Mouse (Mus musculus) midbrain, embryonic 12.5 days (tissue): ENCODE measurements at regions not wholly inside any gene's neighbourhood (a gene's known extent, or its start where the extent isn't known, plus 50 kb on each side); places are given as distances from the start of the nearest gene placed in this dataset.

Experiments
- ATAC-seq: fragments of 200-750 bp; cut with Nextera tagmentation; 2 replicates; pipeline ENCODE4 v1.8.0; 2017; ENCODE audit warnings: low read depth, moderate TSS enrichment, moderate library complexity; ENCODE audit not compliant: low FRiP score
- H3K27ac ChIP-seq: fragments of 300-500 bp; sonication (generic); replicated peaks from 2 replicates; pipeline ENCODE4 v1.5.1; 2016; ENCODE audit warnings: mild to moderate bottlenecking
- H3K27me3 ChIP-seq: fragments of 300-500 bp; sonication (generic); 2 replicates; pipeline ENCODE4 v1.6.1; 2016; ENCODE audit warnings: mild to moderate bottlenecking
- H3K36me3 ChIP-seq: fragments of 300-500 bp; sonication (generic); 2 replicates; pipeline ENCODE4 v1.6.1; 2016
- H3K4me1 ChIP-seq: fragments of 300-500 bp; sonication (generic); 2 replicates; pipeline ENCODE4 v1.6.1; 2016
- H3K4me2 ChIP-seq: fragments of 300-500 bp; sonication (generic); replicated peaks from 2 replicates; pipeline ENCODE4 v1.6.1; 2016; ENCODE audit warnings: mild to moderate bottlenecking, moderate library complexity
- H3K4me3 ChIP-seq: fragments of 300-500 bp; sonication (generic); 2 replicates; pipeline ENCODE4 v1.5.1; 2016; ENCODE audit warnings: mild to moderate bottlenecking
- H3K9ac ChIP-seq: fragments of 300-500 bp; sonication (generic); replicated peaks from 2 replicates; pipeline ENCODE4 v1.6.1; 2016; ENCODE audit warnings: mild to moderate bottlenecking, moderate library complexity
- H3K9me3 ChIP-seq: fragments of 300-500 bp; sonication (generic); 2 replicates; pipeline ENCODE4 v1.6.1; 2016; ENCODE audit warnings: mild to moderate bottlenecking
- WGBS: fragments of 180-500 bp; shearing (Covaris S2); methylation state at CpG from one replicate; pipeline ENCODE4 v1.1.7; 2016; 5-methylcytosine and 5-hydroxymethylcytosine counted together

DNA sequence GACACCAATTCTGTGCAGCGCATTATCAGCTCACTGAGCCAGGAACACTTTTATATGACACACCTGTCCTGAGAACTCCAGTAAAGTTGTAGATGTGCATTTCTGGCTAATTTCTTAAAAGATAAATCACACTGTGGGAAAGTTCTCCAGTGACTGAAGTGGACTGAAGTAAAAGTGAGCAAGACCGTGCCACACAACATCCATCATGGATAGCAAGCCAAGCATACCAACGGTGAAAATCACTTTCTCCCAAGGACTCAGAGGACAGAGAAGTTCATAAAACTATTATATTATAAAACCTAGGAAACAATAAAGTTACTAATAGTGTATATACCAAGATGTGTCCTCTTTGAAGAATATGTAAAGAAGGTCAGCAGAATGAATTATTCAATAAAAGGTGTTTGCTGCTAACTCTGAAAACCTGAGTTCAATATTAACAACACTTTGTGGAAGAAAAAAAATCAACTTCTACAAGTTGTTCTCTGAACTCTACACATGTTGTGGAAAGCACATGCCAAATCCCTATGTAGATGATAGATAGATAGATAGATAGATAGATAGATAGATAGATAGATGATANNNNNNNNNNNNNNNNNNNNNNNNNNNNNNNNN lies 298.2 kb upstream of the Igbp1b start:
- H3K36me3 ChIP-seq = no peaks in the 10 kb centered on the region
- H3K4me3 ChIP-seq = no peak overlapping the region
- H3K9me3 ChIP-seq = no peaks in the 10 kb centered on the region
- H3K27ac ChIP-seq = no peak overlapping the region
- no peaks in the 10 kb centered on the region for H3K27me3 ChIP-seq
- WGBS = 92% methylated on average over 3 of the region's 3 CpGs
- ATAC-seq = no peak
- H3K4me1 ChIP-seq = no peaks in the 10 kb centered on the region
- no peak overlapping the region for H3K4me2 ChIP-seq
- H3K9ac ChIP-seq = no peak overlapping the region

DNA sequence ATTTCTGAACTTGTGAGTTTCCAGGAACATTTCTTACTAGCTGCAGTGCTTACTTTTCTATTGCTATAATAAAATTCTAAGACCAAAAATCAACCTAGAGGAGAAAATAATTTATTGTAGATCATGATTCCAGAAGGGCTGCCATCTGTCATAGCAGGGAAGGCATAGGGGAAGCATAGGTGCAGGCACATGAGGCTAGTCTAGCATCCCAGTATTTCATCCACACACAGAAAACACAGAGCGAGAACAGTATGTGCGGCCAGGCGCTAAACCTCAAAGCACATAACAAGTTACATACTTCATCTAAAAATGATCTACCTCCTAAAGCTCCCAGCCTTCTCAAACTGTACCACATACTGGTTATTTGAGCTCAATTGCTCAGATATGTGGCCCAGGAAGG lies 292.5 kb upstream of the Igbp1b start:
- Histone ChIP-seq H3K4me2 (no peak overlapping the region), H3K4me3 (no peak overlapping the region), H3K27ac (no peak overlapping the region), H3K4me1 (peaks cover 4% of the 10 kb centered on the region; the same call in 1 of the 2 replicates), H3K27me3 (no peaks in the 10 kb centered on the region), H3K9ac (no peak overlapping the region), H3K9me3 (no peaks in the 10 kb centered on the region), H3K36me3 (no peaks in the 10 kb centered on the region)
- 98% methylated on average over 3 of the region's 3 CpGs for WGBS
- ATAC-seq = no peak

DNA sequence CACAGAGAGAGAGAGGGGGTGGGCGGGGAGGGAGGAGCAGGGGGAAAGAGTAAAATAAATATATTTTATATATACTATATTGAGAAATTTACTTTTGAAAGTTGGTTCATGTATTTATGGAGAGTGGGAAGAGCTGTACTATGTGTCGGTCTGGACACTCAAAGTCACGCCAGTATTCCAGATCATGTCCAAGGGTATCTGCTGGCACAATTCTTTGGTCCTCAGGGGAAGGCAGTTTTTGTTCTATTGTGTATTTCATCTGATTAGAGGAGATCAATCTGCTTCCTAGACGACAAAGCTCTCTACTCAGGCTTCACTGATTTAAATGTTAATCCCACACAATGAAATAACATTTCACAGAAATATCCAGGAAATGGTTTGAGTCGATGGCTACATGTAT lies 288.3 kb upstream of the Igbp1b start:
- ATAC-seq = no peak
- H3K36me3 ChIP-seq = no peaks in the 10 kb centered on the region
- WGBS = 38% methylated on average over 5 of the region's 5 CpGs

DNA sequence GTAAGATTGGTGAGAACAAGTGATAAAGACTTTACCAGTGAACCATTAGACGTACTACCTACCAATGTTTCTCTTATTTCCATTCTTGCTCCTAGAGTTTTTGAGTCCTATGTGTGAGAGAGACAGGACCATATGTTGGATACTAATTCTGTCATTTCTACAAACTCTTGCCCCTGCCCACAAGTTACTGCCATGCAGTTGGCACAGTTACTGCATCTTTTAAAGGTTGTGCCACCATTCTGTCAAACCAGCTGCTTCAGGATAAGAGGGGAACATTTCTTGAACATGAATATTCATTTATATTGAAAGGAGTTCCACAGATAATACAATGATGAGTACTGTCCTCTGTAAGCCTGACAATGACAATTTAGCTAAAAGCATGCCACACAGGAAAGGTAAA lies 287.1 kb upstream of the Igbp1b start:
- H3K36me3 ChIP-seq = no peaks in the 10 kb centered on the region
- ATAC-seq = no peak
- H3K4me1 ChIP-seq = peaks cover 4% of the 10 kb centered on the region; the same call in 1 of the 2 replicates
- no peaks in the 10 kb centered on the region for H3K9me3 ChIP-seq
- H3K4me2 ChIP-seq = no peak overlapping the region
- no peak overlapping the region for H3K27ac ChIP-seq
- no peaks in the 10 kb centered on the region for H3K27me3 ChIP-seq
- WGBS = 78% methylated on average over 1 of the region's 1 CpGs
- no peak overlapping the region for H3K4me3 ChIP-seq
- no peak overlapping the region for H3K9ac ChIP-seq

More for the DNA sequence above, 288.3 kb upstream of the Igbp1b start:
- peaks cover 4% of the 10 kb centered on the region; the same call in 1 of the 2 replicates for H3K4me1 ChIP-seq
- no peak overlapping the region for H3K27ac ChIP-seq
- no peak overlapping the region for H3K4me2 ChIP-seq
- H3K9me3 ChIP-seq = no peaks in the 10 kb centered on the region
- no peak overlapping the region for H3K4me3 ChIP-seq
- H3K27me3 ChIP-seq = no peaks in the 10 kb centered on the region
- no peak overlapping the region for H3K9ac ChIP-seq

DNA sequence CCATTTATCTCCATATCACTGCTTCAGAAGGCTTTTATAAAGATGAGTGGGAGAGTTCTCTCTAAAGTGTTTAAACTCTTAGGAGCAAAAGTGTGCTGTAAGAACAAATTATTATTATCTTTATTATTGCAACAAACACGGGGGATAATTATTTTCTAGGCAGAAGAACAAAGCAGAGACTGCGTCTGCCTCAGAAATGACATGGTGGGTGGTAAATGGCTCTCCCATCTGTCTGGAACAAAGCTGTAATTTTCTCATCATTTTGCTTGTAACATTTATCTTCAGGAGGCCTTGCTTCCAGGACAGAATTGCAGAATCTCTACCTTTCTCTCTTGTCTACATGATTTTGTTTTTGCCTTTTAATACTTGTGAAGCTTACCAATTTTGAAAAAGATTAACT lies 261.8 kb upstream of the Igbp1b start:
- ATAC-seq = no peak

DNA sequence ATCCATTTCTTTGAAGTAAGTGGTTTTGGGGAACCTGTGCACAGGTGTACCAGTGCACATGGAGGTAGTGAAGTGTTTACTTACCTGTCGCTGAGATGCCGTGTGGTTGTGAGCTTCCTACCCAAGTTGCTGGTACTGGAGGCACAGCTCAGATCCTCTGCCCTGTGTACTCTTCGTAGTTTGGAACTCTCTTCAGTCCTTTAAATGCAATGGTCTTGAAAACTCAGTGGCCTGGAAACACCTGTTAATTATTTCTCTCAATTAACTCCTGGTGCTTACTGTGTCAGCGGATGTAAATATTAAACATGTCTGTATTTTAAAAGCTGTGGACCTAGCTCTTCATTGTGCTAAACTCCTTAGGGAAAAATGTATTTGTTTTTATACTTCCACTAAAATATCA lies 261.2 kb upstream of the Igbp1b start:
- H3K4me1 ChIP-seq = no peaks in the 10 kb centered on the region
- H3K9me3 ChIP-seq = no peaks in the 10 kb centered on the region
- no peak overlapping the region for H3K4me3 ChIP-seq
- H3K27ac ChIP-seq = no peak overlapping the region
- no peaks in the 10 kb centered on the region for H3K36me3 ChIP-seq
- no peak overlapping the region for H3K4me2 ChIP-seq
- ATAC-seq = no peak
- no peak overlapping the region for H3K9ac ChIP-seq
- WGBS = 92% methylated on average over 4 of the region's 4 CpGs
- no peaks in the 10 kb centered on the region for H3K27me3 ChIP-seq

More for the DNA sequence above, 261.8 kb upstream of the Igbp1b start:
- 72% methylated on average over 2 of the region's 2 CpGs for WGBS
- Histone ChIP-seq H3K4me2 (no peak overlapping the region), H3K27me3 (no peaks in the 10 kb centered on the region), H3K27ac (no peak overlapping the region), H3K4me1 (no peaks in the 10 kb centered on the region), H3K9ac (no peak overlapping the region), H3K36me3 (no peaks in the 10 kb centered on the region), H3K4me3 (no peak overlapping the region), H3K9me3 (no peaks in the 10 kb centered on the region)

DNA sequence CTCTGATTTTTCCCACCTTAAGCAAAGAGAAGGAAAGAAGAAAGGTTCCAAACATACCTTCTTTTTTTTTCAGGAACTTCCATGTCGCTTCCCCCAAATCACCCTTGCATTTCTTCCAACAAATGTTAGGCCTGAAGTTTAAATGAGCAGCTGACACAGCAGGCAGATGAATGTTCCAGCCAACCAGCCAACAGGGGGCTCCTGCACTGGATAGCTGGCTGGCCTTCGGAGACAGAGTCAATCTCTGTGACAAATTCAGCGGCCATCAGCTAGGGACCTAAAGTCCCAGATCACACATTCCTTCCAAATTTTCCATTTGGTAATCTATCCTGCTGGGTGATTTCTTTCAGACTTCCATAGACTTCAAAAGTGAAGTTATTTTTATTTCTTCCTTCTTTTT lies 256.6 kb upstream of the Igbp1b start:
- H3K36me3 ChIP-seq = no peaks in the 10 kb centered on the region
- H3K9me3 ChIP-seq = no peaks in the 10 kb centered on the region
- H3K27ac ChIP-seq = no peak overlapping the region
- no peak for ATAC-seq
- H3K4me1 ChIP-seq = no peaks in the 10 kb centered on the region
- H3K9ac ChIP-seq = no peak overlapping the region
- H3K27me3 ChIP-seq = no peaks in the 10 kb centered on the region
- no peak overlapping the region for H3K4me3 ChIP-seq
- H3K4me2 ChIP-seq = no peak overlapping the region
- 67% methylated on average over 3 of the region's 3 CpGs for WGBS

DNA sequence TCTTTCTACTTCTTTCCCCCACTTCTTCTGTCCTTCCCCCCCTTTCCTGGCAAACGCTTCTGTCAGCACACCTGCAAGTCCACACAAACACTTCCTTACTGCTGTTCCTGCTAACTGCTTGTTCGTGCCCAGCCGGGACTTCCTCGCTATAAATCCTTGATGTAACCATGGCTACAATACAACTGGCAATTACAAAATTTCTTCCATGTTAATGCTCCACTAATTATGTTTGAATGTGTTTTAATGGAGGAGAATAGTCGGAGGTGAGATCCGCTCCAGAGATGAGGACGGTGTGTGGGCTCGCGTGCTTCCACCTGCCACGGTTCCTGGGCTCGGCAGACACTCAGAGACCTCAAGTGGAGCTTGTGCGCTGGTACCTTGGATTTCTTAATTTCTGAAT lies 215.3 kb upstream of the Igbp1b start:
- Histone ChIP-seq H3K9ac (no peak overlapping the region), H3K36me3 (no peaks in the 10 kb centered on the region)
- WGBS = 82% methylated on average over 12 of the region's 12 CpGs

DNA sequence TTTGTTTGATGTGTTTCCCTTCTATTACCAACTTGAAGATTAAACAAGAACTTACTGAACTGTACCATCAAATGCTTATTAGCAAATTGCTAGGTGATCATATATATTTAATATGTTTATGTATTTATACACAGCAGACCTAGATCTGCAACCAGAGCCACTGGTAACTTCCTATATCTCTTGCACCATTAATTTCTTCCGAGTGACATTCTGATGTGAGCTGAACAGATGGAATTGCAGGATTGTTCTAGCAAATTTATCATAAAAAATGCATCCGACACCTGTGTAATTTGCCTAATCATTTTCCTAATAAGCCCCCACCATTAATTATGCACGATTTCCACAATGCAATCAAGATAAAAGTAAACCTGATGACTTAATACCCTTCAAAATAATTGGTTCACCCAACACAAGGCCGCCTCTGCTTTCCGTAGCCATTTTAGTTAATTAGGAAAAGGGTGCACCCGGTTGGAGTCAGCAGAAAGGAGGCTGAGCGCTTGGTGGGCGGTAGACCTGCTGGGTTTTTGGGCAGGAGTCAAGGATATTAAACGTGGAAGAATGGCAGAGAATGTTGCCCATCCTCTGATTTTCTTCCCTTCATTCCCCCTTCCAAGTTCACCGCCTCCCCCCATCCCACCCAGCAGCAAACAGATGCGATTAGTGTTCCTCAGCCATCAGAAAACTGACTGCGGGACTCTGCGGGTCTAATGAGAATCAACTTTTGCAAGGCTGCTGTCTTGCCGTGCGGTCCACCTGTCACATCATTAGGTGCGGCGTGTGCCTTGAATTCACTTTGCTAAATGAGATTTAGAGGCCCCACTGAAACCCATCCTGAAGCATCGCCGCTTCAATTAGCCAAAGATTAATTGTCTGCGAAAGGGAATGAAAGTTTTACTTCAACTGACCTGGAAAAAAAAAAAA lies 214.4 kb upstream of the Igbp1b start:
- no peaks in the 10 kb centered on the region for H3K36me3 ChIP-seq
- ATAC-seq = 0 out of 2 replicates have a peak, but pooled peaks have one; percentile 38
- H3K27ac ChIP-seq = no peak overlapping the region
- no peak overlapping the region for H3K9ac ChIP-seq
- WGBS = 72% methylated on average over 20 of the region's 20 CpGs
- H3K9me3 ChIP-seq = no peaks in the 10 kb centered on the region
- H3K4me3 ChIP-seq = no peak overlapping the region
- no peaks in the 10 kb centered on the region for H3K27me3 ChIP-seq
- no peak overlapping the region for H3K4me2 ChIP-seq
- H3K4me1 ChIP-seq = no peaks in the 10 kb centered on the region

More for the DNA sequence above, 215.3 kb upstream of the Igbp1b start:
- Histone ChIP-seq H3K4me2 (no peak overlapping the region), H3K27me3 (no peaks in the 10 kb centered on the region), H3K4me3 (no peak overlapping the region), H3K4me1 (no peaks in the 10 kb centered on the region), H3K27ac (no peak overlapping the region), H3K9me3 (no peaks in the 10 kb centered on the region)
- ATAC-seq = no peak; the same call in 1 of the 2 replicates

DNA sequence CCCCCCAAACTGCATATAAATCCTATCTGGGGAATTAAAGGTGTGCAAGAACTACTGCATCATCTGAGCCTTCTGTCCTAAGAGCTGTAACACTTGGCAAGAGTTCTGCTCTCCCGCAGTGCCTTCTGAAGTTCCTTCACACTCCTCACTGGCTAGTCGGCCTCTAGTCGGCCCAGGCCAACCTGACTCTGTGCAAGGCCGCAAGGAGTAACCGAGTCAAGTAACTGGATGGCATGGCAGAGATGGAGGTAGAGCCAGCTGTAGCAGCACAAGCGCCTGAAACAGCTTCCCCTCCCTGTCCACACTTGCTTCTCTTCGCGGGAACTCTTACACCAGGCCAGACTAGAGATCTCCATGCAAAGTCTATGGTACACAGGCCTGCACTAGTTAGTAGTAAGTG lies 179.7 kb upstream of the Igbp1b start:
- Histone ChIP-seq H3K36me3 (no peaks in the 10 kb centered on the region), H3K9me3 (no peaks in the 10 kb centered on the region), H3K4me1 (no peaks in the 10 kb centered on the region), H3K27me3 (no peaks in the 10 kb centered on the region), H3K4me3 (no peak overlapping the region), H3K27ac (no peak overlapping the region), H3K4me2 (no peak overlapping the region), H3K9ac (no peak overlapping the region)
- 88% methylated on average over 8 of the region's 8 CpGs for WGBS
- ATAC-seq = no peak

DNA sequence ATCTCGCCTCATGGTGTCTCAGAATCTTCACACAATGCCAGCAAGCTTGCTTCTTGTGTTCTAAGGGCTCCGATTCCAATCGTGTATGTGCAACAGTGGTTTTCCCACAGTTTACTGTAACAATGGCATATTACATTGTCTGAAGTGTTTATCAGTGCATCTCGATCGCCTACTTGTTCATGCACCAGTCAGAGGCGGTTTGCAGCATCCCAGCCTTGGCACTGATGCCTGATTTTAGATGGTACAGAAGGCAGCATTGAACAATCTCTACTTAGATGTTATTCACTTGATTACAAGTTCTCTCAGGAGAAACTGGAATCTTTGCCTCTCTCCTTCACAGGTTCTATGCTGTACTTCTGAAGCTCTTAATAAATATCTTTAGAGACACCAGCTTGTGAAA lies 176.5 kb upstream of the Igbp1b start:
- no peak overlapping the region for H3K27ac ChIP-seq
- ATAC-seq = no peak
- no peaks in the 10 kb centered on the region for H3K27me3 ChIP-seq
- no peak overlapping the region for H3K4me2 ChIP-seq
- H3K4me3 ChIP-seq = no peak overlapping the region
- H3K4me1 ChIP-seq = no peaks in the 10 kb centered on the region
- H3K9me3 ChIP-seq = no peaks in the 10 kb centered on the region
- H3K36me3 ChIP-seq = no peaks in the 10 kb centered on the region
- no peak overlapping the region for H3K9ac ChIP-seq
- WGBS = 93% methylated on average over 6 of the region's 6 CpGs

DNA sequence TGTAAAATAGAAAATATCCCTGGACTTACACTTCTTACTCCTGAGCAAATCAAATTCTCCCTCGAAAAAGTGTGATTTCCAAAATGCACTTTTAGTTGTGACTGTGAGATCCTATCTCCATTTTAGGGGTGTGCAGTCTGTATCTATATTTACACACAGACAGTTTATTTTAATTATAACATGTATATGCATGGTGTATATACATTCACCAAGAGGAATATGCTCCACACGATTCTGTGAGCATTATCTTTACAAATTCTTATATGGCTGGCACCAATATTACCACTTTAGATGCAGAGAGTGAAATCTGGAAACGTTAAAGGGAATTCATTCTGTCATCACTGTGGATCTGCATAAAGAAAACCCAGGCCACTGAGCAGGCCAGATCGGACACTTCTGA lies 143.5 kb upstream of the Igbp1b start:
- Histone ChIP-seq H3K4me3 (no peak overlapping the region), H3K4me2 (no peak overlapping the region), H3K27me3 (no peaks in the 10 kb centered on the region), H3K4me1 (peaks cover 2% of the 10 kb centered on the region; the same call in 1 of the 2 replicates), H3K9me3 (no peaks in the 10 kb centered on the region), H3K27ac (no peak overlapping the region), H3K9ac (no peak overlapping the region), H3K36me3 (no peaks in the 10 kb centered on the region)
- ATAC-seq = no peak
- WGBS = 78% methylated on average over 4 of the region's 4 CpGs
